Mouse (Mus musculus): ENCODE measurements around the gene Map7.
A peak's percentile ranks its signal among the peaks of the same experiment; 100 is the strongest.

Gene Map7

DNA sequence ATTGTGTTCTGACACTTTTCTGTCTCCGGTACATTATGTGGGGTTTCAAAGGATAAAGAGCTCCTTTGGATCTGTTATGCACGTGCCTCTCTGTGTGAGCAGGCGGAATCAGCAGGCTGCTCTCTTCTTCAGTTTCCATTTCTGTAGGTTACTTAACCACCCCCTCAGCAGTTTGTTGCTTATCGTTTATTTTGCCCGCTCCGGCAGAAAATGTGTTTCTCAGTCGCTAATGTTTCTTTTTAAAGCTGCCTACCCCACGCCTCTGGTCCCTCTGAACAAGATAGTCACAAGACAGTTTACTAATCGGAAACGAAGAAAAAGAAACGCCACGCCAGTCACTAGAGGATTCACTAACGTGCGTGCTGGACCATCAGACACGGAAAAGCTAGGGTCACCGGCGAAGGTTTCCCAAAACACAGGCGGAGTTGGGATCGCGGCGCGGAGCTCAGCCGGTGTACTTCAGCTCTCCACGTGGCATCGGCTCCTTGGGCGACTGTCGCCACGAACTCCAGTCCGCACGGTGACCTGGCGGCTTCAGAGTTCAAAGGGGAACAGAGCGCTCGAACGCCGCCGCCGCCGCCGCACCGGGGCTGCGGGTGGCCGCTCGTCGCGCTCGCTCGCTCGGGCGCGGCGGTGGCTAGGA, at the start of gene Map7:
Map7 (plus strand) TSS at position 342 of the 643 bp plus-strand sequence.
- DNase-seq (ENCODE audit: low spot score in 2 of 2): no peak

GRCm38 (mm10) chr10:20101456-20101855, 46.8 kb upstream of the Map7 start:
- no peak for DNase-seq (ENCODE audit: low spot score in 2 of 2)

- no peak for DNase-seq (ENCODE audit: low spot score in 2 of 2)
Observed at GRCm38 (mm10) chr10:20104271-20104931, 43.9 kb upstream of the Map7 start.

GRCm38 (mm10) chr10:20105575-20105974, 42.7 kb upstream of the Map7 start:
- no peak for DNase-seq (ENCODE audit: low spot score in 2 of 2)

- DNase-seq (ENCODE audit: low spot score in 2 of 2): no peak
Observed at GRCm38 (mm10) chr10:20107031-20107430, 41.2 kb upstream of the Map7 start.

DNA sequence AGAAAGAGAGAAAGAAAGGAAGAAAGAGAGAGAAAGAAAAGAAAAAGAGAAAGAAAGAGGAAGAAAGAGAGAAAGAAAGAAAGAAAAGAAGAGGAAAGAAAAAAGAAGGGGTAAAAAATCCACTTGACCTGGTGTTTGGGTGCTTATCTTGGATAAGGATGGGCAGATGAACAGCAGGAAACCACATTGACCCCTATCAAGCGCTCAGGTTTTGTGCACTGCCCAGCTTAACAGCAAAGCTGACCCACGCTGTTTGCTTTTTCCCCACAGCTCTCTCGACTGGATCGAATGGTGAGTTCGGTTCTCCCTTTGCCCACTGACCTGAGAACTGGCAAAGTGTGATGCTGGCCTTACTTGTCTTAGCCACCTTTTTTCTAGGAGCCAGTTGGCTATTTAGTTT, 36.8 kb upstream of the Map7 start:
- no peak for DNase-seq (ENCODE audit: low spot score in 2 of 2)

DNA sequence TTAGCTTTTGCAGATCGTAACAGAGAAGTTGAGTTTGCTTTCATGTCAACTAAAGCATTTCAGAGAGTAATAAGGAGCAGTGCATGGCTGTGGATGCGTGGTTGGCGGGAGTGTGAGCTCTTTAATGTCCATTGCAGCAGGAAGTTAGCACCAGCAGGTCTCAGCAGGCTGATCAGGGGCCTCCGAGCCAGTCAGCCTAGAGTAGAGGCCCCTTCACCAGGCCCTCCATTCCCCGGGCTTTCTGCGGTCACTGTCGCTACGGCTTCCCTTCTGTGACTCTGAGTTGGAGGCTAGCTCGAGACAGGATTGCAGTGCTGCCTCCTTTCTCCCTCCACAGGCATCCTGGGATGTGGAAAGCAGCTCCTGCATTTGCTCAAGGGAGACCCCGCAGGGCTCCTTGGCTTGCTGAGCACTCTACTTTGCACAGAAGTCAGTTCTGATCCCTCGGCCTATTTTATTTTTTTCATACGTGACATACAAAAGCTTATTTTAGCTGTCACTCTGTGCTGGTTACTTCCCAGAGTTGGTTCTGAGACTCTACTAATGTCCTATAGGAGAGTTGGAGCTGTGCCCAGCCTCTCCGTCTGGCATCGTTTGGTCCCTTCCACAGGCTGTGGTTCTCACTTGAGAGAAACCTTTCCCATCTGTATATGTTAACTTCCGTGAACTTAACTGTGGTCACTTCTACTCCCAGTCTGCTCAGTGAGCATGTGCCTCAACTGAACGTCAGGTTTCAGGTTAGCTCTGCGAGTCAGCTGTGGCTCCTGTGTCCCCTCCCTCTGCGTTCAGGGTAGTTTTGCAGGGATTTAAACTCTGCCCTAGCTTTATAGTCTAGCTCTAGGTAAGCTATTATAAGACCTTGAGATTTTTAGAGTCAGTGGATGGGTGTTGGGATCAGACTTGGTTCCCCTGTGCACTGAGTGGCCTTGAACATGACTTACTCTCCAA, 36.0 kb upstream of the Map7 start:
- DNase-seq (ENCODE audit: low spot score in 2 of 2): no peak

- DNase-seq (ENCODE audit: low spot score in 2 of 2): no peak
Observed at GRCm38 (mm10) chr10:20119504-20120425, 28.5 kb upstream of the Map7 start.

DNA sequence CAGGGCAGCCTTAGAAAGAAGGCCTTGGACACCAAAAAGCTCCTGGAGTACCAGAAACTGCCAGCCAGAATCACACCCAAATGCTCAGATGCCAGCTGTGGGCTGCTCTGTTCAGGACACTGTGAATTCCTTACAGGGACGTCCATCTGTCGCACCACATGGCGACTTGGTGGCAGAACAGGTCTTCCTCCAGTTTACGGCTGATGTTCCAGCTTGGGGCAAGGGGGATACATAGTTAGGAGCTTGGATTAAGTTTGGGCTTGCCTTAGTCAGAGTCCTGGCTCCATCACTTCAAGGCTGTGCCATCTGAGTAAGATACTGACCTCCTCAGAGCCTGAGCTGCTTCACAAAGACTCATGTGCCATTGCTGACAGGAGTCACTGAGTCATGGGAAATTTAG, 26.3 kb upstream of the Map7 start:
- DNase-seq (ENCODE audit: low spot score in 2 of 2): no peak

DNA sequence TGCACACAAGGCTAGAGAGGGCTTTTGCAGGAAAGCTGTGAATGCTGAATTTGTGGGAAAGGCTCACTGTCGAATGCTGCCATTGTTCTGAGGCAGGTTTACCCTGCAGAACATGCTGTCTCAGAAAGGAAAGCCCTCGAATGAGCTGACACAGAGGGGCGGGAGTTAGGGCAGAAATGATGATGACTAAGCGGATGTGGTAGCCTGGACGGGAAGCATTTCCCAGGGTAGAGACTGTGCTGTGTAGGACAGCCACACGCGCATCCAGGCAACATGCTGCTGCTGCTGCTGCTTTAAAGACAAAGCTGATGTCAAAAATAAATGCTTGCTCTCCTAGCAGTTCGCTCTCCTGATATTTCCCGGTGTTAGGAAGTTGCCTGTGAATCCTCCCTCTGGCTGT, 24.9 kb upstream of the Map7 start:
- no peak for DNase-seq (ENCODE audit: low spot score in 2 of 2)

DNA sequence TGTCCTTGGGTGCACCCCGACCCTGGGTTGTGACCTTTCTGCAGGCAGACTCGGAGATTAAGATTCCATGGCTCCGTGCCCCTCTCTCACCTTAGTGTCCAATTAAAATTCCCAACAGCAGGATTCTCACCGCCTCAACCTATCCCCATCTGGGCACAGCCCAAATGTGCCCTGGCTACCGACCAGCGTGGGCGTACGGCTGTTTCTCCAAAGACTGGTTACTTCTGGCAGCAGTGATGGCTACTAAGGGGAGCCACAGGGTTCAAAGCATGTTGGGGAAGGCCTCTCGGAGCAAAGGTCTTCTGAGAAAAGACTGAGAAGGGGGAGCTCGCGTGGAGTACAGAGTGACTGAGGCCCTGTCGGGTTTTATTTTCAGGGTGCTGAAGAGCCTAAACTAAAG, 23.7 kb upstream of the Map7 start:
- DNase-seq (ENCODE audit: low spot score in 2 of 2): no peak

DNA sequence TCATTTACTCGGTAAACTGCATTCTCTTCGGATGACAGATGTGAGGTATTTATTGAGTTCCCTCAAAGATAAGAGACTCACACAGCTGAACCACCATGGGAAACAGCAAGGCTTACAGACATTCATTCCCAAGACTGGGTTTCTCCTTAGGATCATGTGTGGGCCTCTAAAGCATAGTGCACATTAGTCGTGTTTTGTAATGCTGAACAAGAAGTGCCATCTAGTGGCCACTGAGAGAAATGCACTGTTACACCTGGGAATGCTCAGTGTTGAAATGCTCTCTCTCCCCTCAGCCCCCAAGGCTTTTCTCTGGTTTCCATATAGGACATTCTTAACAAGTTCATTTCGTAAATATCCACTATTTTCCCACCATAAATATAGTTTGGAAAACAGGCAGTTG, 23.0 kb upstream of the Map7 start:
- peak in 1 of 2 experiments; percentile 48 for DNase-seq (ENCODE audit: low spot score in 2 of 2)

DNA sequence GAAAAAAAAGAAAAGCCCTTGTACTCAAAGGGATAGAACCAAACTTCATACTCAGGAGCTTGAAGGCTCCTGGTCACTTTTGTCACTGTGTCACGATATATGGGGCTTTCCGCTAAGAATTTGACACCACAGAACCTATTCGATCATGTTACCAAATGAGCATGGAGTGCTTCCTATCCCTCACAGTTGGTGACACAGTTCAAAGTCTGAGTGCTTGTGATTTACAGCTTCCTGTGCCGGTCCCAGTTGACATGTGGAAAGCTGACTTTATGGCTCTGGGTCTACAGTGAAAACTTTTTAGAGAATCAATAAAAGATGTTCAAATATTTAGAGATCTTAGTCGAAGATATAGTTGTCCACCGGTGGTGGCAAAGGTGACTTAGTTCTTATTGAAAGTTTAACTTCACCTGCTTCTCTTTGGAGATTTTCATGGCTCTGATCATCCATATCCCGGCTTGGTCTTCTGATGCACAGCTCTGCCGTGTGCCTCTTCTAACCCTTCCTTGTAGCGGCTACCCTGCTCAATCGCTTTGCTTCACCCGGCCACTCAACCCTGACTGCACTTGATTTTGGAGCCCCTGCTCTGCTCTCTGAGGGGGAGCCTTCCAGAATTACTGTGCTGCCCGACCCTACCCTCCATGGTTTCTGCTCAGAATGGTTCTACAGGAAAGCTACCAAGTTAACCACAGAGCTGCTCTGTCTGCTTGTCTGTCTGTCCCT, 15.2 kb upstream of the Map7 start:
- no peak for DNase-seq (ENCODE audit: low spot score in 2 of 2)

- DNase-seq (ENCODE audit: low spot score in 2 of 2): peak in 1 of 2 experiments; percentile 27
Observed at GRCm38 (mm10) chr10:20135350-20136058, 12.8 kb upstream of the Map7 start.

- no peak for DNase-seq (ENCODE audit: low spot score in 2 of 2)
Observed at GRCm38 (mm10) chr10:20136505-20136904, 11.8 kb upstream of the Map7 start.

GRCm38 (mm10) chr10:20141376-20141775, 6.9 kb upstream of the Map7 start:
- DNase-seq (ENCODE audit: low spot score in 2 of 2): no peak

DNA sequence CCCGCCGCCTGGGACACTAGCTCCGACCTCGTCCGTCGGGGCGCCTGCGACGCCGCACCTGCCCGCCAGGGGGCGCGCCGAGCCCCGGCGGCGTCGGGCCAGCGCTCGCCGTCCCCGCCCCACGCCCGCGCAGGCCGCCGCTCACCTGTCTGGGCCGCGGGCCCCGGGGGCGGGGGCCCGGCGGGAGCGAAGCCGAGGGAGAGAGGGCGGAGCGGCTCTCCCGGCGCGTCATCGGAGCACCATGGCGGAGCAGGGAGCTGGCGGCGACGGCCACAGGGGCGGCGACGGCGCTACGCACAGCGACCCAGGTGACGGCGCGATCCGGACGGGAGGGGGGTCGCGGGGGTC, 476 bp downstream of the Map7 start:
- peak; percentile 53 to 59 for DNase-seq (ENCODE audit: low spot score in 2 of 2)

DNA sequence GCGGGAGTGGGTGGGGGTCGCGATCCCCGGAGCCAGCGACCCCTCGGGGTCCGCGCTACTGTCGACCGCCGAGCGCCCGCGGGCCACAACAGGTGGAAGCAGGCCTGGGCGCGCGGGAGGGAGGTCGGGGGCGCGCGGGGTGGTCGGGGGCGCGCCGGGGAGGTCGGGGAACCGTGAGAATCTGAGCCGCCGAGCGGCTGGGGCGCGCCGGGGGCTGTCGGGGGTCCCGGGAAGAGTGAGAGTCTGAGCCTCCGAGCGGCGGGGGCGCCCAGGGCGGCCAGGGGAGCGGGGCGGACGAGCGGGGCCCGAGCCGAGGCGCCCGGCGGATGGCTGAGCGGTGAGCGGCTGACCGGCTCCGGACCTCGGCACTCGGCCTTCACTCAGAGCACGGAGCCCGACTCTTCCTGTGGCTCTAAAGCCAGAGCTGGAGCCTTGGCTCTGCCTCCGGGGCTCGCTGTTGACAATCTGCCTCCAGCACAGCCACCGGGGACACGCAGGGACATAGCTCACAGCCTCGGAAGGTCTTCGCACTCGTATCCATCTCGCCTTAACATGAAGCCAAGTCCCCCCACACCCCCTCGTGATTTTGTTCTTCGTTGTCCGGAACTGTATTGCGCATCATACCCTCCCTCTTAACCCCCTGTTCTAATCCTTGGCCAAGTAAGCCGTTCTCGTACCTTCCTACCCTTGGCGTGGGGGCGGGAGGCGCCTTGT, 1.0 kb downstream of the Map7 start:
- peak; percentile 46 to 47 for DNase-seq (ENCODE audit: low spot score in 2 of 2)

GRCm38 (mm10) chr10:20149835-20150355, 1.6 kb downstream of the Map7 start:
- DNase-seq (ENCODE audit: low spot score in 2 of 2): no peak

Measured in spleen, postnatal 10 days (tissue).